ENCODE assay signal across 8 mouse cellular contexts in genomic region chr19:42779531-42780155, GRCm38 (mm10). TPM values are rescaled to one million over a fixed set of nuclear protein-coding genes. Genes with fewer than 3 reads are reported as not detected.
DNase-seq lines count a peak whose midpoint lies in the region; ATAC-seq lines count a peak whose summit lies in the region.

Gene Hps1, minus strand, starts transcription at chr19:42779978.

- DNase-seq in CD4-positive helper T cell, adult 2 months (ENCODE audit: low read depth, low spot score) = peak; percentile 92
- DNase-seq in brain, embryonic 18.5 days (ENCODE audit: low read depth, low spot score) = peak; percentile 93
- peak; percentile 92 for DNase-seq in kidney, postnatal 10 days
- DNase-seq in natural killer cell, adult 2 months (ENCODE audit: low spot score in 2 of 2) = peak; percentile 90 to 92

- peak; percentile 94 for ATAC-seq in erythroid progenitor cell, adult 5-6 weeks (replicated peaks; ENCODE audit: low FRiP score, poor library complexity, severe bottlenecking)
- ATAC-seq in heart, embryonic 13.5 days (ENCODE audit: extremely low read depth, insufficient number of reproducible peaks, low FRiP score, low TSS enrichment) = peak; percentile 92
- peak; percentile 97 for ATAC-seq in liver, embryonic 12.5 days
- ATAC-seq in stomach, embryonic 15.5 days (ENCODE audit: insufficient read depth, low FRiP score, low read depth) = peak; percentile 97

- H3K27me3 ChIP-seq in heart, embryonic 13.5 days (replicated peaks) = peaks cover 2% of the 10 kb centered on the region; the same call in 1 of the 2 replicates
- peaks cover 3% of the 10 kb centered on the region; the same call in 1 of the 2 replicates for H3K27me3 ChIP-seq in liver, embryonic 12.5 days (replicated peaks)
- no peaks in the 10 kb centered on the region for H3K27me3 ChIP-seq in stomach, embryonic 15.5 days (replicated peaks)

- H3K27ac ChIP-seq in heart, embryonic 13.5 days (replicated peaks) = peak within 1 kb of the TSS; percentile 75
- H3K27ac ChIP-seq in liver, embryonic 12.5 days = peak within 1 kb of the TSS; percentile 71
- H3K27ac ChIP-seq in stomach, embryonic 15.5 days = peak within 1 kb of the TSS; percentile 86

- peaks cover 13% of the 10 kb centered on the region for H3K4me1 ChIP-seq in heart, embryonic 13.5 days
- H3K4me1 ChIP-seq in liver, embryonic 12.5 days = peaks cover 22% of the 10 kb centered on the region
- peaks cover 4% of the 10 kb centered on the region; the same call in 1 of the 2 replicates for H3K4me1 ChIP-seq in stomach, embryonic 15.5 days

- peaks cover 14% of the 10 kb centered on the region; the same call in 1 of the 2 replicates for H3K36me3 ChIP-seq in heart, embryonic 13.5 days
- peaks cover 7% of the 10 kb centered on the region; the same call in 1 of the 2 replicates for H3K36me3 ChIP-seq in liver, embryonic 12.5 days
- no peaks in the 10 kb centered on the region for H3K36me3 ChIP-seq in stomach, embryonic 15.5 days

- no peaks in the 10 kb centered on the region for H3K9me3 ChIP-seq in heart, embryonic 13.5 days
- no peaks in the 10 kb centered on the region for H3K9me3 ChIP-seq in liver, embryonic 12.5 days (replicated peaks)
- no peaks in the 10 kb centered on the region for H3K9me3 ChIP-seq in stomach, embryonic 15.5 days

- under 1% methylated on average over 43 of the region's 43 CpGs for WGBS in heart, embryonic 13.5 days
- WGBS in liver, embryonic 12.5 days (ENCODE audit: insufficient replicate concordance) = 1% methylated on average over 43 of the region's 43 CpGs
- under 1% methylated on average over 43 of the region's 43 CpGs for WGBS in stomach, embryonic 15.5 days

- peak within 1 kb of the TSS; percentile 84 for H3K9ac ChIP-seq in heart, embryonic 13.5 days
- peak within 1 kb of the TSS; percentile 72 for H3K9ac ChIP-seq in liver, embryonic 12.5 days
- H3K9ac ChIP-seq in stomach, embryonic 15.5 days = peak within 1 kb of the TSS; percentile 35; the same call in 1 of the 2 replicates

- H3K4me2 ChIP-seq in heart, embryonic 13.5 days = peak within 1 kb of the TSS; percentile 76
- H3K4me2 ChIP-seq in liver, embryonic 12.5 days = peak within 1 kb of the TSS; percentile 80
- peak within 1 kb of the TSS; percentile 76 for H3K4me2 ChIP-seq in stomach, embryonic 15.5 days

- peak within 1 kb of the TSS; percentile 77 for H3K4me3 ChIP-seq in heart, embryonic 13.5 days
- H3K4me3 ChIP-seq in liver, embryonic 12.5 days = peak within 1 kb of the TSS; percentile 67
- peak within 1 kb of the TSS; percentile 70 for H3K4me3 ChIP-seq in stomach, embryonic 15.5 days (replicated peaks)

RNA-seq across cellular contexts. Expression of gene Hps1, which starts in this region (rescaled TPM):
- total RNA-seq in erythroid progenitor cell, adult 5-6 weeks (2015; ENCODE audit: low replicate concordance) = 2.5 and 3.8 TPM in 2 replicates
- 2.7 and 4.0 TPM in 2 replicates for total RNA-seq in erythroid progenitor cell, adult 5-6 weeks (2017; ENCODE audit: low replicate concordance)
- 6.0 and 7.0 TPM in 2 replicates for polyA plus RNA-seq in heart, embryonic 13.5 days (2015; fragmentation: Nextera tagmentation; extraction: Ambion mirVana)
- polyA plus RNA-seq in liver, embryonic 12.5 days (2016; fragmentation: Nextera tagmentation; extraction: Ambion mirVana) = 12.2 and 13.6 TPM in 2 replicates
- 16.0 and 18.0 TPM in 2 replicates for polyA plus RNA-seq in stomach, embryonic 15.5 days (2015; fragmentation: Nextera tagmentation; extraction: Ambion mirVana)

Comparison
In these comparisons a context has a peak if more than half of its experiments do, and no peak if none do; other contexts are left out.
1. Peak in every context shown above with its lines: DNase-seq, ATAC-seq, H3K4me3 ChIP-seq and H3K27ac ChIP-seq.